Mouse (Mus musculus): ENCODE measurements around the gene Lypd6b. TPM values are rescaled to one million over a fixed set of nuclear protein-coding genes. Genes with fewer than 3 reads are reported as not detected.

The Lypd6b gene
- polyA plus RNA-seq, 1 experiment: 0.20 TPM

DNA sequence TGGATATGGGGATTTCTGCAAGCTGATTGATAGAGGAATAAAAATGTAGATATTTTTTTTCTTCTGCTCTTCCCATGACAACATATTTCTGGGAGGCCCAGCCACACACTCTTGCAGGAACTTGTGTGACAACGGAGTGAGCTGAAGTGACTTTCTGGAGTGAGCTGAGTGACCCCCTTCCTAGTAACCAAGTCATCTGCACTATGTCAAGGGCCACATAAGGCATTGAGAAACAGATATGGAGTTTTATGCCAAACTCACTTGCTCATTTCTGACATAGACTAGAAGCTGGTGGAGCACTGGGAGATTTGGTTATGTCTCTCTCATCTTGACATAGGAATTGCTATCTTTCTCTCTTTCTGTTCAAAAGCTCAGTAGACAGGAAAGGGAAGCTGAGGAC lies 62.3 kb downstream of the Lypd6b start:
- Histone ChIP-seq H3K27me3 (ENCODE audit: control insufficient read depth, insufficient read depth, low read length) (no peaks in the 10 kb centered on the region), H3K36me3 (ENCODE audit: control insufficient read depth, insufficient read depth, low read length) (no peaks in the 10 kb centered on the region), H3K4me1 (ENCODE audit: control insufficient read depth, insufficient read depth, low read length) (no peaks in the 10 kb centered on the region), H3K4me3 (ENCODE audit: control insufficient read depth, low read depth, low read length) (no peak overlapping the region), H3K27ac (ENCODE audit: control insufficient read depth, insufficient read depth, low read depth, low read length) (no peak overlapping the region)
- TF ChIP-seq CTCF (IDR thresholded peaks at IDR 0.05; ENCODE audit: control insufficient read depth, insufficient read depth, insufficient replicate concordance, low read depth, low read length) (no peak), POLR2A (IDR thresholded peaks at IDR 0.05; ENCODE audit: control insufficient read depth, low read depth, low read length) (no peak)

DNA sequence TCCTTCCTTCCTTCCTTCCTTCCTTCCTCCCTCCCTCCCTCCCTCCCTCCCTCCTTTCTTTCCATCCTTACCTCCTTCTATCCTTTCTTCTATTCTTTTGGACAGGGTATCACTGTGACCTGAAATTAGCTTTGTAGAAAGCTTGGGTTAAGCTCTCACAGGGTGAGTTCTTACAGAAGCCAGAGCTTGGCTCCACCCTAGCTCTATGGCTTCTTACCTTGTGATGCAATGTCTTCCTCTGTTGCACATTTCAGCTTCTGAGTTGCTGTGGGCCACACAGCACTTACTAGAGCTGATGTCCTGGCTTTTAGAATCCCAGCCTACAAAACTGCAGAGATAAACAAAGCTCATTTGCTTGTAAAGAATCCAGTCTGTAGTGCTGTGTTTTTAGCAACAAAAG lies 64.5 kb downstream of the Lypd6b start:
- no peak overlapping the region for H3K27ac ChIP-seq (ENCODE audit: control insufficient read depth, insufficient read depth, low read depth, low read length)
- H3K4me3 ChIP-seq (ENCODE audit: control insufficient read depth, low read depth, low read length): no peak overlapping the region
- H3K4me1 ChIP-seq (ENCODE audit: control insufficient read depth, insufficient read depth, low read length): no peaks in the 10 kb centered on the region
- H3K36me3 ChIP-seq (ENCODE audit: control insufficient read depth, insufficient read depth, low read length): no peaks in the 10 kb centered on the region
- TF ChIP-seq POLR2A (IDR thresholded peaks at IDR 0.05; ENCODE audit: control insufficient read depth, low read depth, low read length) (no peak), CTCF (IDR thresholded peaks at IDR 0.05; ENCODE audit: control insufficient read depth, insufficient read depth, insufficient replicate concordance, low read depth, low read length) (no peak)
- no peaks in the 10 kb centered on the region for H3K27me3 ChIP-seq (ENCODE audit: control insufficient read depth, insufficient read depth, low read length)

DNA sequence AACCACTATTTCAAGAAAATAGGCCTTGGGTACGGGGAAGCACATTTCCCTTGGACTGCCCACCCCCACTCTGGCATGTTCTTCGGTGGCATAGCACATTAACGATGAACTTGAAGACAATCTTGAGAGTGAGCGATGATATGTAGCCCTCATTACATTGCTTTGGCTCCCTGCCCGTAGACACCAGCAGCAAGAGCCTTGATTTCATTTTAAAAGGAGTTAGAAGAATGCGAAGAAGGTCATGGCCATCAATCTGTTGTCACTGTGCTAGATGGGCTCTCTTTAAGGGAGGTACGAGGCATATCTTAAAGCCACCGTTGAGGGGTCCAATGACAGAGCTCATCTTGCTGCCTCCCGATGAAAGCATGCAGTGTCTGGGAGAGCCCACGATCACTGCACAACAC lies 68.7 kb downstream of the Lypd6b start:
- H3K27me3 ChIP-seq (ENCODE audit: control insufficient read depth, insufficient read depth, low read length): no peaks in the 10 kb centered on the region
- H3K27ac ChIP-seq (ENCODE audit: control insufficient read depth, insufficient read depth, low read depth, low read length): no peak overlapping the region
- H3K4me1 ChIP-seq (ENCODE audit: control insufficient read depth, insufficient read depth, low read length): peaks cover 5% of the 10 kb centered on the region
- TF ChIP-seq POLR2A (IDR thresholded peaks at IDR 0.05; ENCODE audit: control insufficient read depth, low read depth, low read length): no peak
- H3K4me3 ChIP-seq (ENCODE audit: control insufficient read depth, low read depth, low read length): no peak overlapping the region
- no peaks in the 10 kb centered on the region for H3K36me3 ChIP-seq (ENCODE audit: control insufficient read depth, insufficient read depth, low read length)

DNA sequence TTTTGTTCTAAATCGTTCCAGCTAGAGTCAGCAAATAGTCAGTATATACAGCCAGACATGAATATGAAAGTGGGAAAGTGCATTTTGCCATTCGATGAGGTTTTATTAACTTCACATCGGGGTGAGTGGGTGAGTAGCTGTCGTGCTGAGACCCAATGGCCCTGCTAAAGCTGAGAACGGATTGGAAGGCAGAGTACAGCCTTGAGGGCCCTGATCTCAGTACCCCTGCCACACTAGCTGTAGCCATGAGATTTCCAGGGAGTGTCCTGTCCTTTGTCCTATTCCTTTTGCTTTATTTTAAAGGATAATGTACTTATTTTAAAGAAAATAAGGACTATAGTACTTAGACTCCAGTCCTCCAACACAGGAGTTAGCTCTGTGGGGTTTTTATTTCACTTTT lies 69.1 kb downstream of the Lypd6b start:
- no peak overlapping the region for H3K4me3 ChIP-seq (ENCODE audit: control insufficient read depth, low read depth, low read length)
- TF ChIP-seq POLR2A (IDR thresholded peaks at IDR 0.05; ENCODE audit: control insufficient read depth, low read depth, low read length) (no peak), CTCF (IDR thresholded peaks at IDR 0.05; ENCODE audit: control insufficient read depth, insufficient read depth, insufficient replicate concordance, low read depth, low read length) (no peak)
- H3K27ac ChIP-seq (ENCODE audit: control insufficient read depth, insufficient read depth, low read depth, low read length): no peak overlapping the region
- H3K4me1 ChIP-seq (ENCODE audit: control insufficient read depth, insufficient read depth, low read length): peaks cover 7% of the 10 kb centered on the region
- no peaks in the 10 kb centered on the region for H3K36me3 ChIP-seq (ENCODE audit: control insufficient read depth, insufficient read depth, low read length)
- no peaks in the 10 kb centered on the region for H3K27me3 ChIP-seq (ENCODE audit: control insufficient read depth, insufficient read depth, low read length)

DNA sequence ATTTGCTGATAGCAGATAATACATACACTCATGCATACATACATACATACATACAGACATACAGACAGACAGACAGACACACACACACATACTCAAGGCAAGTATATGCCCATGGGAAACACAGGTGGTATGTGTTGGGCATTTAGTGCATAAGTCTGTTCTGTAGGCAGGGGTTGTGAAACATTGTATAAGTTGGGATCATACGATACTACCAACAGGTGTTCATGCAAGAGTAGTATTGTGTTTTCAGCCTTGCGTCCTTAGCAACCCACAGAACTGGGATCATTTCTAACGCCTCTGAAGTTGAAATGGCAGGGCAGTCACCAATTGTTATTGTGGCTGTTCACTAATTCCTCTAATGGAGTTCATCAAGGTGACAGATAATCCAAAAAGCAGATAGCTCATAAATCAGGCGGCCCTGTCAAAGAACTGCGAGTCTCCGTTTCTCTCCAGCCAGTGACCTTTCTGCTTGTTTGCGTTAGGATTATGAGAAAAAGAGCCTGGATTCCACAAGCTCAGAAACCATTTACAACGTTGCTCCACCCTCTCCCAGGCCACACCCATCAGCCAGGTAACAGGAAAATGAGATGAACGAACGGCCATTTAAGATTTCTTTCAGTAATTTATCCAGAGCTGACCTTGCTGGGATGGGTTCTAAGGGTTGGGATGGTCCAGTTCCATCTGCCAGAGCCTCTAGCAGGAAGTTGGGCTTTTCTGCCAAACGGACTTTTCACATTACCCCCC lies 72.9 kb downstream of the Lypd6b start:
- Histone ChIP-seq H3K4me1 (ENCODE audit: control insufficient read depth, insufficient read depth, low read length) (peaks cover 7% of the 10 kb centered on the region), H3K27me3 (ENCODE audit: control insufficient read depth, insufficient read depth, low read length) (no peaks in the 10 kb centered on the region), H3K36me3 (ENCODE audit: control insufficient read depth, insufficient read depth, low read length) (no peaks in the 10 kb centered on the region), H3K4me3 (ENCODE audit: control insufficient read depth, low read depth, low read length) (peak overlapping the region; percentile 50), H3K27ac (ENCODE audit: control insufficient read depth, insufficient read depth, low read depth, low read length) (no peak overlapping the region)
- TF ChIP-seq POLR2A (IDR thresholded peaks at IDR 0.05; ENCODE audit: control insufficient read depth, low read depth, low read length) (no peak), CTCF (IDR thresholded peaks at IDR 0.05; ENCODE audit: control insufficient read depth, insufficient read depth, insufficient replicate concordance, low read depth, low read length) (no peak)

DNA sequence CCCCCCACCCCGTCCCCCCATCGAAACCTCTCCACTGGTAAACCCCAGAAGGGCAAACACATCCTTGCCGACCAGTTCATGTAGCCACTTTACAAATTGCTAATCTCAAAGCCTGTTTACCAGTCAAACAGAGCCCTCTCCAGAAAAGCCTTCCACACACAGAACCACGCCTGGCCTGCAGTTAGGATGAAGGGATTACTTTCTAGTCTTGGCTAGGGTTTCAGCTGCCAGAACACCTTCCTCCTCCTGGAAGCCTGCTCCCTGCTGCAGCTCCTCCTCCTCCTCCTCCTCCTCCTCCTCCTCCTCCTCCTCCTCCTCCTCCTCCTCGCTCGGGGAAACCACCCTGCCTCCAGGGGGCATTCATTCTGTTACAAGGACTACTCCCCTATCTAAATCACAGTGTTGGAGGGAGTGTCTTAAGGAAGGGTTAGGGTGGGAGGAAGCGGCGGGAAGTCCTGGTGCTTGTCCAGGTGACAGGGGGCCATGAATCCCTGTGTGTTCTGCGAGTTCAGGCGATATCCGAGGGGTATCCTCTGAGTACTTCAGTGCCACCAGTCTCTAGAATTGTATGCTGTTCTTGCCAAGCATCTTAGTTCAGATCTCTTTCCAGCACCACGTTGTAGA lies 73.6 kb downstream of the Lypd6b start:
- no peak overlapping the region for H3K27ac ChIP-seq (ENCODE audit: control insufficient read depth, insufficient read depth, low read depth, low read length)
- H3K4me1 ChIP-seq (ENCODE audit: control insufficient read depth, insufficient read depth, low read length): peaks cover 7% of the 10 kb centered on the region
- H3K27me3 ChIP-seq (ENCODE audit: control insufficient read depth, insufficient read depth, low read length): no peaks in the 10 kb centered on the region
- H3K36me3 ChIP-seq (ENCODE audit: control insufficient read depth, insufficient read depth, low read length): no peaks in the 10 kb centered on the region
- peak overlapping the region; percentile 69 for H3K4me3 ChIP-seq (ENCODE audit: control insufficient read depth, low read depth, low read length)
- TF ChIP-seq CTCF (IDR thresholded peaks at IDR 0.05; ENCODE audit: control insufficient read depth, insufficient read depth, insufficient replicate concordance, low read depth, low read length): no peak
- TF ChIP-seq POLR2A (IDR thresholded peaks at IDR 0.05; ENCODE audit: control insufficient read depth, low read depth, low read length): no peak

DNA sequence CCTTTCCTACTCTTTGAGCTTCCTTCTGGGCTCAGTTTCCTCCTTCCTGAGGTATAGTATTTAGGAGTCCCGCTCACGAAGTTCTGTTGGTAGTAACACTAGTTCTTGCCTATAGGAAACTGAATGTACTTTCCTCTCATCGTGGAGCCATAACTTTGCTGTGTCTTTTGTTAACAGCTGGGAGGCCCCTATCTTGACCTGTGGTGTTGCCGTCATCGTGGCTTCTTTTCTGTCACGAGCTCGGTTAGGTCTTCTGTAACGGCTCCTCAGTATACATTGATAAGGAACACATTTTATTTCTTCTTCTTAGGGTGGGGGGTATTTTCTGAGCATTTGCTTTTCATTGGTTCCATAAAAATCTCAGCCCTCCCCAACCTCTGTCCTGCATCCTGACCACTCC lies 74.2 kb downstream of the Lypd6b start:
- Histone ChIP-seq H3K36me3 (ENCODE audit: control insufficient read depth, insufficient read depth, low read length) (no peaks in the 10 kb centered on the region), H3K4me3 (ENCODE audit: control insufficient read depth, low read depth, low read length) (peak overlapping the region; percentile 23; the same call in 1 of the 2 replicates), H3K27ac (ENCODE audit: control insufficient read depth, insufficient read depth, low read depth, low read length) (no peak overlapping the region), H3K27me3 (ENCODE audit: control insufficient read depth, insufficient read depth, low read length) (no peaks in the 10 kb centered on the region), H3K4me1 (ENCODE audit: control insufficient read depth, insufficient read depth, low read length) (peaks cover 7% of the 10 kb centered on the region)
- no peak for TF ChIP-seq POLR2A (IDR thresholded peaks at IDR 0.05; ENCODE audit: control insufficient read depth, low read depth, low read length)
- no peak for TF ChIP-seq CTCF (IDR thresholded peaks at IDR 0.05; ENCODE audit: control insufficient read depth, insufficient read depth, insufficient replicate concordance, low read depth, low read length)

All from testis, adult 2 months (tissue).